ENCODE assay signal across 9 mouse cellular contexts in the genomic region with DNA sequence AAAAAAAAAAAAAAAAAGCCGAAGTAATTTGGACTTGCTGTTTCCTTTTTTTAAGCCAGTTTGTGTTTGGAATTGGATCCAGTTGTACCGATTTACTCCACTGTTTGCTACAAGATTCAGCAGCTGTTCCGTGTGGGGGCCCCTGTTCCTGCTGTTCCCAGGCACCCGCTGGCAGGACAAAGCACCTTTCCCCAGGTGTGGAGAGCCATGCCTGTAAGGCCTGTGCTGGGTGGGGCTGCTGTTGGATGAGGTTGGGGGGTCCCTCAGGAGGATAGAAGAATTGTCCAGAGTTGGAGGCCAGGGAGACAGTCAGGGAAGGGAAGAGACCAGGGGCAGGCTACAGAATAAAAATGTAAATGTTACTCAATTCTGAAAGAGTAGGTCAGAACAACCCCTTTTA. TPM values are rescaled to one million over a fixed set of nuclear protein-coding genes. Genes with fewer than 3 reads are reported as not detected.
DNase-seq lines count a peak whose midpoint lies in the region; ATAC-seq lines count a peak whose summit lies in the region.
"Had no signal": no experiment of that assay in that cellular context is flagged by ENCODE, and none has a peak within 500 bp of the region (broad histone marks: within the 10 kb centered on the region; RNA-seq: fewer than 3 reads in every experiment).

No protein-coding gene starts in this region.

- H3K36me3 ChIP-seq in kidney, embryonic 16.5 days (ENCODE audit: insufficient read depth, low read length): no peaks in the 10 kb centered on the region
- no peaks in the 10 kb centered on the region for H3K36me3 ChIP-seq in embryonic facial prominence, embryonic 14.5 days (ENCODE audit: control insufficient read depth, insufficient read depth, low read length)
- no peaks in the 10 kb centered on the region for H3K36me3 ChIP-seq in limb, embryonic 11.5 days (ENCODE audit: control insufficient read depth, insufficient read depth, low read length)
- H3K36me3 ChIP-seq in neural tube, embryonic 13.5 days: no peaks in the 10 kb centered on the region

- DNase-seq in kidney, postnatal 14 days: no peak
- no peak for DNase-seq in embryonic facial prominence, embryonic 14.5 days (ENCODE audit: low spot score)
- no peak for DNase-seq in limb, embryonic 11.5 days (ENCODE audit: low spot score)
- no peak for DNase-seq in left cerebral cortex, adult 9 months (ENCODE audit: low spot score in 2 of 2)
- no peak for DNase-seq in adipocyte (ENCODE audit: low spot score)
- DNase-seq: cerebellum, adult 18-20 months had no signal

- peak overlapping the region; percentile 71; the same call in 1 of the 2 replicates for H3K4me2 ChIP-seq in kidney, embryonic 16.5 days (replicated peaks; ENCODE audit: low read depth, low read length)
- H3K4me2 ChIP-seq in embryonic facial prominence, embryonic 14.5 days (ENCODE audit: low read depth, low read length): peak overlapping the region; percentile 90
- peak overlapping the region; percentile 66 for H3K4me2 ChIP-seq in limb, embryonic 11.5 days (ENCODE audit: low read depth, severe bottlenecking)
- H3K4me2 ChIP-seq in neural tube, embryonic 13.5 days: peak overlapping the region; percentile 77

- no peak overlapping the region for H3K4me3 ChIP-seq in kidney, embryonic 16.5 days (ENCODE audit: low read length)
- no peak overlapping the region for H3K4me3 ChIP-seq in embryonic facial prominence, embryonic 14.5 days (ENCODE audit: low read depth, low read length)
- no peak overlapping the region for H3K4me3 ChIP-seq in limb, embryonic 11.5 days (ENCODE audit: low read depth, low read length)
- peak overlapping the region; percentile 89 for H3K4me3 ChIP-seq in neural tube, embryonic 13.5 days

- H3K27ac ChIP-seq in kidney, embryonic 16.5 days (ENCODE audit: low read length): peak overlapping the region; percentile 27; the same call in 1 of the 2 replicates
- H3K27ac ChIP-seq in embryonic facial prominence, embryonic 14.5 days (replicated peaks; ENCODE audit: low read depth, low read length): 0 out of 2 replicates have a peak overlapping the region, but pooled peaks have one; percentile 96
- no peak overlapping the region; the same call in 1 of the 2 replicates for H3K27ac ChIP-seq in limb, embryonic 11.5 days (replicated peaks; ENCODE audit: low read depth, low read length)
- H3K27ac ChIP-seq in neural tube, embryonic 13.5 days (replicated peaks): peak overlapping the region; percentile 98

- no peak for ATAC-seq in kidney, embryonic 16.5 days (ENCODE audit: low FRiP score, low TSS enrichment)
- no peak for ATAC-seq in embryonic facial prominence, embryonic 14.5 days (ENCODE audit: low read depth)
- ATAC-seq in limb, embryonic 11.5 days (ENCODE audit: insufficient number of reproducible peaks, low FRiP score, low TSS enrichment, low read depth): no peak
- no peak for ATAC-seq in neural tube, embryonic 13.5 days (ENCODE audit: low read depth)
- no peak for ATAC-seq in granulocyte monocyte progenitor cell, adult 5-6 weeks (replicated peaks; ENCODE audit: poor library complexity, severe bottlenecking)

- peaks cover 19% of the 10 kb centered on the region for H3K4me1 ChIP-seq in kidney, embryonic 16.5 days (ENCODE audit: insufficient read depth, low read length)
- H3K4me1 ChIP-seq in embryonic facial prominence, embryonic 14.5 days (ENCODE audit: control insufficient read depth, insufficient read depth, low read length): peaks cover 17% of the 10 kb centered on the region; the same call in 1 of the 2 replicates
- peaks cover 2% of the 10 kb centered on the region; the same call in 1 of the 2 replicates for H3K4me1 ChIP-seq in limb, embryonic 11.5 days (ENCODE audit: control insufficient read depth, insufficient read depth, low read length)
- H3K4me1 ChIP-seq in neural tube, embryonic 13.5 days (replicated peaks): peaks cover 56% of the 10 kb centered on the region

- no peak overlapping the region for H3K9ac ChIP-seq in kidney, embryonic 16.5 days (replicated peaks; ENCODE audit: low read length)
- 0 out of 2 replicates have a peak overlapping the region, but pooled peaks have one; percentile 98 for H3K9ac ChIP-seq in embryonic facial prominence, embryonic 14.5 days (ENCODE audit: low read depth, low read length)
- no peak overlapping the region for H3K9ac ChIP-seq in limb, embryonic 11.5 days (ENCODE audit: low read length)
- peak overlapping the region; percentile 99 for H3K9ac ChIP-seq in neural tube, embryonic 13.5 days

- 46% methylated on average over 4 of the region's 4 CpGs for whole genome bisulfite sequencing in kidney, embryonic 16.5 days
- WGBS in embryonic facial prominence, embryonic 14.5 days: 11% methylated on average over 4 of the region's 4 CpGs
- WGBS in limb, embryonic 11.5 days: 23% methylated on average over 4 of the region's 4 CpGs
- 32% methylated on average over 4 of the region's 4 CpGs for WGBS in neural tube, embryonic 13.5 days

- no peaks in the 10 kb centered on the region for H3K9me3 ChIP-seq in kidney, embryonic 16.5 days (ENCODE audit: low read length)
- no peaks in the 10 kb centered on the region for H3K9me3 ChIP-seq in embryonic facial prominence, embryonic 14.5 days (ENCODE audit: control insufficient read depth, low read length)
- no peaks in the 10 kb centered on the region for H3K9me3 ChIP-seq in limb, embryonic 11.5 days (ENCODE audit: control insufficient read depth, low read length)
- H3K9me3 ChIP-seq in neural tube, embryonic 13.5 days: no peaks in the 10 kb centered on the region

- H3K27me3 ChIP-seq in kidney, embryonic 16.5 days (ENCODE audit: insufficient read depth, low read length): no peaks in the 10 kb centered on the region
- H3K27me3 ChIP-seq in embryonic facial prominence, embryonic 14.5 days (replicated peaks; ENCODE audit: control insufficient read depth, insufficient read depth, low read length): no peaks in the 10 kb centered on the region
- H3K27me3 ChIP-seq in limb, embryonic 11.5 days (ENCODE audit: control insufficient read depth, insufficient read depth, low read length): no peaks in the 10 kb centered on the region
- H3K27me3 ChIP-seq in neural tube, embryonic 13.5 days: no peaks in the 10 kb centered on the region

RNA-seq across cellular contexts. Expression of a gene that starts 1.1 kb away (rescaled TPM):
- polyA plus RNA-seq in kidney, embryonic 16.5 days (2015; fragmentation: Nextera tagmentation; extraction: Ambion mirVana): 20.1 and 22.4 TPM in 2 replicates
- polyA plus RNA-seq in embryonic facial prominence, embryonic 14.5 days (2014; fragmentation: Nextera tagmentation; extraction: Ambion mirVana): 19.5 and 20.0 TPM in 2 replicates
- polyA plus RNA-seq in limb, embryonic 11.5 days (2014; fragmentation: Nextera tagmentation; extraction: Ambion mirVana): 16.5 and 20.9 TPM in 2 replicates
- 27.0 and 31.1 TPM in 2 replicates for polyA plus RNA-seq in neural tube, embryonic 13.5 days (2015; fragmentation: Nextera tagmentation; extraction: Ambion mirVana)
- total RNA-seq in granulocyte monocyte progenitor cell, adult 5-6 weeks (2014; fragmentation: Nextera tagmentation): 11.2 and 15.5 TPM in 2 replicates
- total RNA-seq in granulocyte monocyte progenitor cell, adult 5-6 weeks (2017): 5.0 and 6.2 TPM in 2 replicates

Comparison
In these comparisons a context has a peak if more than half of its experiments do, and no peak if none do; other contexts are left out.
1. H3K9ac ChIP-seq: peak in embryonic facial prominence, embryonic 14.5 days (single experiment) and neural tube, embryonic 13.5 days (single experiment); none in kidney, embryonic 16.5 days (single experiment) and limb, embryonic 11.5 days (single experiment).
2. Peak in every context shown above with its lines, with median percentiles within 50 percentile points of each other: H3K4me2 ChIP-seq.